Mouse (Mus musculus) olfactory bulb, adult 2 months (tissue): Measurements from ENCODE around the gene Col15a1. TPM values are rescaled to one million over a fixed set of nuclear protein-coding genes. Genes with fewer than 3 reads are reported as not detected.

Source experiments
- H3K27ac ChIP-seq: fragments of 200-500 bp; 2 replicates; pipeline ENCODE4 v1.5.1; 2012; ENCODE audit warnings: low read depth, low read length; ENCODE audit not compliant: insufficient read depth
- H3K4me1 ChIP-seq: fragments of 200-500 bp; 2 replicates; pipeline ENCODE4 v1.6.1; 2012; ENCODE audit warnings: low read length; ENCODE audit not compliant: control insufficient read depth, insufficient read depth
- H3K4me3 ChIP-seq: fragments of 200-500 bp; 2 replicates; pipeline ENCODE4 v1.5.1; 2012; ENCODE audit warnings: mild to moderate bottlenecking, low read depth, low read length, moderate library complexity; ENCODE audit not compliant: insufficient read depth
- CTCF ChIP-seq: fragments of 200-500 bp; IDR thresholded peaks from 2 replicates; pipeline ENCODE4 v1.5.1; 2012; ENCODE audit warnings: low read depth, mild to moderate bottlenecking, low read length, moderate library complexity; ENCODE audit not compliant: insufficient read depth
- POLR2A ChIP-seq: fragments of 200-500 bp; IDR thresholded peaks from 2 replicates; pipeline ENCODE4 v1.6.1; 2012; ENCODE audit warnings: mild to moderate bottlenecking, low read depth, low read length, moderate library complexity; ENCODE audit not compliant: insufficient read depth
- WGBS: fragments of 180-500 bp; shearing (Covaris S2); methylation state at CpG from one replicate; pipeline ENCODE4 v1.1.7; 2018; 5-methylcytosine and 5-hydroxymethylcytosine counted together
- polyA plus RNA-seq: library from polyadenylated mRNA; stranded (reverse); fragments of >200 nt; gene quantifications from 2 replicates; pipeline ENCODE4 v1.2.4, GENCODE M21; 2012; ENCODE audit warnings: low replicate concordance; ENCODE audit not compliant: missing spikeins, insufficient read depth, insufficient read length

The Col15a1 gene
- polyA plus RNA-seq, 1 experiment: not detected

DNA sequence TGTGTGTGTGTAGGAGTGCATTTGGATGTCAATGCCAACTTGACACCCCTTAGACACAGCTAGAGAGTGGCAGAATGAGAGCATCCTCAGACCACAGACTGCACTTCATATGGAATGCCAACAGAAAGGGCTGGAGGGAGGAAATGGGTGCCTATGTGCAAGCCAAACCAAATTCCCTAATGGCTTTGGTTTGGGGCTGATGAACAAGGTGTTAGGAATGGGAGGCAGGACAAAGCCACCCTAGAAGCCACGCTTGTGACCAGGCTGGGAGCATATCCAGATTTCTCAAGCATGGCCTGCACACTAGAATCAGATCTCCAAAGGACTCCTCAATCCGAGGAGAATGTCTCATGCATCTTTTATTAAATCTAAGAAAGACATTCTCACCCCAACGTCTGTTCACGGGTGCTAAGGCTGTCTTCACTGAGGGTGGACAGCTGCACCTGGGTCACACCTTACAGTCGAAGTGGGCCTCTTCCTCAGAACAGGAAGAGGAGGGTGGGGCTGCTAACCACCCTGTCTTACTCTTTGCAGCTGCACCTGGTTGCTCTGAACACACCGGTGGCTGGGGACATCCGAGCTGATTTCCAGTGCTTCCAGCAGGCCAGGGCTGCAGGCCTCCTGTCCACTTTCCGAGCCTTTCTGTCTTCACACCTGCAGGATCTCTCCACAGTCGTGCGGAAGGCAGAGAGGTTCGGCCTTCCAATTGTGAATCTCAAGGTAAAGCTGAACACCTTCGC is 102.1 kb downstream of the Col15a1 start:
- Histone ChIP-seq H3K27ac (no peak overlapping the region), H3K4me1 (no peaks in the 10 kb centered on the region), H3K4me3 (no peak overlapping the region)
- 91% methylated on average over 12 of the region's 12 CpGs for WGBS
- TF ChIP-seq CTCF: no peak
- no peak for TF ChIP-seq POLR2A

DNA sequence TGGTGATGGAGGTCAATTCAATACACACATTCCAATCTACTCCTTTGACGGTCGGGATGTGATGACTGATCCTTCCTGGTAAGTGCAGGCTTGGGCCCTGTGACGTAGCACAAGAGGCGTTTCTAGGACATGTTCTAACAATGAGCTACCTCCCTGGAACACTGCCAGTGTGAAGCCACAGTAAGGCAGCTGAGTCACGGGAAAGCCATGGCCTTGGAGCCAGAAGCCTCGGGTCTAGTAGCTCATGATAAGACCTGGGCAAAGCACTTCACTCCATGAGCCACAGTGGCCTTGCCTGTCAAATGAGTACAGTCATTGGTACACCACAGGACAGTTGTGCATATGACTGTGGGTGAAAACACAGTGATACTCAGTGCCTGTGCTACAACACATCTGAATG is 102.9 kb downstream of the Col15a1 start:
- Histone ChIP-seq H3K4me1 (no peaks in the 10 kb centered on the region), H3K27ac (no peak overlapping the region), H3K4me3 (no peak overlapping the region)
- 61% methylated on average over 6 of the region's 6 CpGs for WGBS
- TF ChIP-seq CTCF (no peak), POLR2A (no peak)

DNA sequence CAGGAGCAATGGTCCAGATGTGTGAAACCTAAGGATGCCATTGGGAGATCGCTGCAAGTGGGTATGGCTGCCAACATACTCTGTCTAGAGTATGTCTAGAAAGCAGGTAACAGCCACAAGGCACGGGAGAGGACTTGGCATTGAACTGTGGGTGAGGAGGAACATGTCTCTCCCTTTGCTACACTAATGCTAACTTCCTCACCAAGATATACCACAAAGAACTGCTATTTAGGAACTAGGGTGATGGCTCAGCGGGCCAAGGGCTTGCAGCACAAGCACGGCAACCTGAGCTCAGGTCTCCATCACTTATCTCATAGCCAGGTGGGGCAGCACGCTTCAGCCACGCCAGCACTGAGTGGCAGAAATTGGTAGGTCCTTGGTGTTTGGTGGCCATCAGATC is 103.5 kb downstream of the Col15a1 start:
- no peak for TF ChIP-seq POLR2A
- TF ChIP-seq CTCF: no peak
- WGBS: 96% methylated on average over 6 of the region's 6 CpGs
- H3K27ac ChIP-seq: no peak overlapping the region
- 0 out of 2 replicates have a peak, but pooled peaks cover 1% of the 10 kb centered on the region for H3K4me1 ChIP-seq
- no peak overlapping the region for H3K4me3 ChIP-seq

GRCm38 (mm10) chr4:47311929-47312328 is 104.0 kb downstream of the Col15a1 start:
- 65% methylated on average over 7 of the region's 7 CpGs for WGBS
- Histone ChIP-seq H3K4me1 (peaks cover 4% of the 10 kb centered on the region; the same call in 1 of the 2 replicates), H3K27ac (no peak overlapping the region), H3K4me3 (no peak overlapping the region)
- no peak for TF ChIP-seq POLR2A

DNA sequence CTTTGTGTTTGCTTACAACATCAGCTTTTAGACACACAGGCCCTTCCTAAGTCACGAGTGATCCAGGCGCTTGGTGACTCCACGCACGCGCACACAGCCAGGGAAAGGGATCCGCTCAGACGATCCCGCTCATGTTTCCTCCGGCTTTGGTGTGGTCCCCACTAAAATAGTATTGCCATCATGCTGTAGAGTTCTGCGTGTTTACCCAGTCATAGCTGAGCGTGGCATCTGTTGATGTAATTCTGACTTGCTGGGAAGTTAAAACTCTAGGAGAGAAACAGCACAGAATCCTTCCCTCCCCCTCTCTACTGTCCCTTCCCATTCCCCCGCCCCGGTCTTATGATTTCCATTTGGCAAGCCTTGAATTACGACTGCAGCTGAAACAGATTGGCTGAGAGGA is 104.7 kb downstream of the Col15a1 start:
- H3K27ac ChIP-seq: no peak overlapping the region
- WGBS: 66% methylated on average over 14 of the region's 14 CpGs

GRCm38 (mm10) chr4:47313710-47314410 is 105.9 kb downstream of the Col15a1 start:
- peaks cover 4% of the 10 kb centered on the region; the same call in 1 of the 2 replicates for H3K4me1 ChIP-seq
- no peak overlapping the region for H3K4me3 ChIP-seq
- TF ChIP-seq POLR2A: no peak
- no peak for TF ChIP-seq CTCF
- no peak overlapping the region for H3K27ac ChIP-seq
- 85% methylated on average over 8 of the region's 8 CpGs for WGBS

More for the DNA sequence above, 104.7 kb downstream of the Col15a1 start:
- TF ChIP-seq POLR2A: no peak
- no peak for TF ChIP-seq CTCF
- H3K4me3 ChIP-seq: no peak overlapping the region
- H3K4me1 ChIP-seq: peaks cover 4% of the 10 kb centered on the region; the same call in 1 of the 2 replicates

- no peak overlapping the region for H3K27ac ChIP-seq
- TF ChIP-seq CTCF (no peak), POLR2A (no peak)
- WGBS: 77% methylated on average over 2 of the region's 2 CpGs
These were observed 107.5 kb downstream of the Col15a1 start for GRCm38 (mm10) chr4:47315458-47315857.

GRCm38 (mm10) chr4:47316432-47316831 is 108.5 kb downstream of the Col15a1 start:
- peaks cover 4% of the 10 kb centered on the region; the same call in 1 of the 2 replicates for H3K4me1 ChIP-seq
- H3K4me3 ChIP-seq: no peak overlapping the region
- WGBS: 44% methylated on average over 6 of the region's 6 CpGs
- TF ChIP-seq CTCF (no peak), POLR2A (no peak)
- no peak overlapping the region for H3K27ac ChIP-seq

More at GRCm38 (mm10) chr4:47315458-47315857, 107.5 kb downstream of the Col15a1 start:
- no peak overlapping the region for H3K4me3 ChIP-seq
- H3K4me1 ChIP-seq: peaks cover 4% of the 10 kb centered on the region; the same call in 1 of the 2 replicates
